13 mouse cellular contexts compared by ENCODE assay signal in genomic region chr4:149149611-149150010, GRCm38 (mm10). TPM values are rescaled to one million over a fixed set of nuclear protein-coding genes. Genes with fewer than 3 reads are reported as not detected.
DNase-seq lines count a peak whose midpoint lies in the region; ATAC-seq lines count a peak whose summit lies in the region.
"Had no signal": no experiment of that assay in that cellular context is flagged by ENCODE, and none has a peak within 500 bp of the region (broad histone marks: within the 10 kb centered on the region; RNA-seq: fewer than 3 reads in every experiment).

No protein-coding gene starts in this region.

- H3K36me3 ChIP-seq in kidney, embryonic 15.5 days: peaks cover 56% of the 10 kb centered on the region
- peaks cover 36% of the 10 kb centered on the region for H3K36me3 ChIP-seq in liver, embryonic 11.5 days (ENCODE audit: control insufficient read depth, insufficient read depth, low read length)

- peaks cover 31% of the 10 kb centered on the region for H3K4me1 ChIP-seq in kidney, embryonic 15.5 days
- H3K4me1 ChIP-seq in liver, embryonic 11.5 days (replicated peaks; ENCODE audit: control insufficient read depth, insufficient read depth, low read length): peaks cover 9% of the 10 kb centered on the region
- H3K4me1 ChIP-seq: midbrain, embryonic 12.5 days had no signal

- H3K9ac ChIP-seq in kidney, embryonic 15.5 days: no peak overlapping the region
- no peak overlapping the region for H3K9ac ChIP-seq in liver, embryonic 11.5 days (ENCODE audit: low read depth, low read length)
- H3K9ac ChIP-seq: midbrain, embryonic 12.5 days had no signal

- no peak; the same call in 1 of the 2 replicates for ATAC-seq in kidney, embryonic 15.5 days (replicated peaks; ENCODE audit: low FRiP score)
- ATAC-seq in liver, embryonic 11.5 days (replicated peaks; ENCODE audit: low FRiP score): 0 out of 2 replicates have a peak, but pooled peaks have one; percentile 39

- no peaks in the 10 kb centered on the region for H3K27me3 ChIP-seq in kidney, embryonic 15.5 days
- no peaks in the 10 kb centered on the region for H3K27me3 ChIP-seq in liver, embryonic 11.5 days (replicated peaks; ENCODE audit: control insufficient read depth, insufficient read depth, low read length)
- H3K27me3 ChIP-seq: midbrain, embryonic 12.5 days had no signal

- WGBS in kidney, embryonic 15.5 days: 32% methylated on average over 7 of the region's 7 CpGs
- WGBS in liver, embryonic 11.5 days: 74% methylated on average over 7 of the region's 7 CpGs

- DNase-seq in kidney, postnatal 25 days: no peak
- peak; percentile 53 for DNase-seq in adipocyte (ENCODE audit: low spot score)
- peak; percentile 88 for DNase-seq in adrenal gland, adult 2 months
- DNase-seq in liver, embryonic 11.5 days (ENCODE audit: low spot score): no peak
- no peak for DNase-seq in layer of hippocampus, adult 18-20 months (ENCODE audit: low spot score in 2 of 2)
- DNase-seq in testis, postnatal 14 days (ENCODE audit: low spot score): no peak
- DNase-seq in right cerebral cortex, postnatal 4 days: no peak
- DNase-seq: cerebellum, postnatal 10 days; kidney, adult 8-10 months; retina, postnatal 1 day had no signal

- peak overlapping the region; percentile 51; the same call in 1 of the 2 replicates for H3K27ac ChIP-seq in kidney, embryonic 15.5 days
- peak overlapping the region; percentile 42; the same call in 1 of the 2 replicates for H3K27ac ChIP-seq in liver, embryonic 11.5 days (ENCODE audit: low read depth, low read length)
- H3K27ac ChIP-seq: midbrain, embryonic 12.5 days had no signal

- no peak overlapping the region for H3K4me3 ChIP-seq in kidney, embryonic 15.5 days (replicated peaks)
- no peak overlapping the region for H3K4me3 ChIP-seq in liver, embryonic 11.5 days (ENCODE audit: low read depth, low read length)
- H3K4me3 ChIP-seq: midbrain, embryonic 12.5 days had no signal

- no peaks in the 10 kb centered on the region for H3K9me3 ChIP-seq in kidney, embryonic 15.5 days (replicated peaks)
- no peaks in the 10 kb centered on the region for H3K9me3 ChIP-seq in liver, embryonic 11.5 days (ENCODE audit: control insufficient read depth, low read length)

- H3K4me2 ChIP-seq in kidney, embryonic 15.5 days: no peak overlapping the region
- no peak overlapping the region for H3K4me2 ChIP-seq in liver, embryonic 11.5 days
- H3K4me2 ChIP-seq: midbrain, embryonic 12.5 days had no signal

RNA-seq across cellular contexts. Expression of gene Cenps, which starts 12.2 kb away (rescaled TPM):
- 36.0 and 40.6 TPM in 2 replicates for polyA plus RNA-seq in kidney, embryonic 15.5 days (2015; fragmentation: Nextera tagmentation; extraction: Ambion mirVana)
- 10 to 100 TPM; 11.5 to 13.0 TPM for total RNA-seq in adrenal gland, adult 2 months (2021)
- polyA plus RNA-seq in adrenal gland, adult 2 months (2012; rRNA removed): 0.35 and 2.7 TPM in 2 replicates
- 37.0 and 37.1 TPM in 2 replicates for polyA plus RNA-seq in liver, embryonic 11.5 days (2014; fragmentation: Nextera tagmentation; extraction: Ambion mirVana)
- total RNA-seq in layer of hippocampus, adult 18-20 months (2021): 10 to 100 TPM; 21.1 to 23.8 TPM

RNA-seq across cellular contexts. Expression of gene Pgd, which starts 17.0 kb away (rescaled TPM):
- polyA plus RNA-seq in kidney, embryonic 15.5 days (2015; fragmentation: Nextera tagmentation; extraction: Ambion mirVana): 124 and 129 TPM in 2 replicates
- total RNA-seq in adrenal gland, adult 2 months (2021): 100 to 1,000 TPM; 225 to 340 TPM
- polyA plus RNA-seq in adrenal gland, adult 2 months (2012; rRNA removed): 201 and 255 TPM in 2 replicates
- polyA plus RNA-seq in liver, embryonic 11.5 days (2014; fragmentation: Nextera tagmentation; extraction: Ambion mirVana): 49.9 and 57.3 TPM in 2 replicates
- 10 to 100 TPM; 29.5 to 34.4 TPM for total RNA-seq in layer of hippocampus, adult 18-20 months (2021)

RNA-seq across cellular contexts. Expression of gene Cort, which starts 23.0 kb away (rescaled TPM):
- 0.32 TPM in 1 of 2 replicates, not detected in the other for polyA plus RNA-seq in kidney, embryonic 15.5 days (2015; fragmentation: Nextera tagmentation; extraction: Ambion mirVana)
- 1 to 10 TPM; 1.2 TPM for total RNA-seq in adrenal gland, adult 2 months (2021)
- not detected in 2 replicates for polyA plus RNA-seq in adrenal gland, adult 2 months (2012; rRNA removed)
- polyA plus RNA-seq in liver, embryonic 11.5 days (2014; fragmentation: Nextera tagmentation; extraction: Ambion mirVana): 0.26 and 0.38 TPM in 2 replicates
- 10 to 100 TPM in 1 of 2 experiments, 1 to 10 TPM in 1; 9.8 to 13.8 TPM for total RNA-seq in layer of hippocampus, adult 18-20 months (2021)
- total RNA-seq: granulocyte monocyte progenitor cell, adult 5-6 weeks had no signal

RNA-seq across cellular contexts. Expression of gene Dffa, which starts 45.7 kb away (rescaled TPM):
- 33.2 and 36.2 TPM in 2 replicates for polyA plus RNA-seq in kidney, embryonic 15.5 days (2015; fragmentation: Nextera tagmentation; extraction: Ambion mirVana)
- total RNA-seq in adrenal gland, adult 2 months (2021): 10 to 100 TPM; 19.2 to 26.1 TPM
- 9.8 and 11.6 TPM in 2 replicates for polyA plus RNA-seq in adrenal gland, adult 2 months (2012; rRNA removed)
- 37.4 and 37.7 TPM in 2 replicates for polyA plus RNA-seq in liver, embryonic 11.5 days (2014; fragmentation: Nextera tagmentation; extraction: Ambion mirVana)
- 10 to 100 TPM; 48.8 to 50.7 TPM for total RNA-seq in layer of hippocampus, adult 18-20 months (2021)

RNA-seq across cellular contexts. Expression of gene Pex14, which starts 49.9 kb away (rescaled TPM):
- 52.3 and 61.1 TPM in 2 replicates for polyA plus RNA-seq in kidney, embryonic 15.5 days (2015; fragmentation: Nextera tagmentation; extraction: Ambion mirVana)
- total RNA-seq in adrenal gland, adult 2 months (2021): 10 to 100 TPM; 77.8 to 81.4 TPM
- 110 and 111 TPM in 2 replicates for polyA plus RNA-seq in adrenal gland, adult 2 months (2012; rRNA removed)
- 45.2 and 46.8 TPM in 2 replicates for polyA plus RNA-seq in liver, embryonic 11.5 days (2014; fragmentation: Nextera tagmentation; extraction: Ambion mirVana)
- total RNA-seq in layer of hippocampus, adult 18-20 months (2021): 10 to 100 TPM; 46.7 to 47.1 TPM

Comparison
In these comparisons a context has a peak if more than half of its experiments do, and no peak if none do; other contexts are left out.
1. DNase-seq: peak in adipocyte (single experiment) and adrenal gland, adult 2 months (single experiment); none in kidney, postnatal 25 days (0 of 2), liver, embryonic 11.5 days (single experiment), layer of hippocampus, adult 18-20 months (0 of 2), testis, postnatal 14 days (single experiment) and right cerebral cortex, postnatal 4 days (single experiment).
2. RNA of gene Cenps, which starts 12.2 kb away (polyA plus RNA-seq): 36.0 to 40.6 TPM in kidney, embryonic 15.5 days and 37.0 to 37.1 TPM in liver, embryonic 11.5 days; 0.35 to 2.7 TPM in adrenal gland, adult 2 months; every median in the first group is over 10 times any median in the second.